Mouse (Mus musculus) CH12.LX (cell line): ENCODE data around the gene Impdh1.

Source experiments
- HCFC1 ChIP-seq: IDR thresholded peaks from 2 replicates; pipeline ENCODE4 v1.6.1; 2012; ENCODE audit warnings: low read depth, mild to moderate bottlenecking, inconsistent platforms, low read length, improper control_type of control experiment
- PAX5 ChIP-seq: IDR thresholded peaks from 2 replicates; pipeline ENCODE4 v1.6.1; 2012; ENCODE audit warnings: low read length, inconsistent platforms, mixed read lengths
- ZKSCAN1 ChIP-seq: IDR thresholded peaks from 2 replicates; pipeline ENCODE4 v1.6.1; 2012; ENCODE audit warnings: low read depth, inconsistent platforms, low read length, improper control_type of control experiment, borderline replicate concordance

DNA sequence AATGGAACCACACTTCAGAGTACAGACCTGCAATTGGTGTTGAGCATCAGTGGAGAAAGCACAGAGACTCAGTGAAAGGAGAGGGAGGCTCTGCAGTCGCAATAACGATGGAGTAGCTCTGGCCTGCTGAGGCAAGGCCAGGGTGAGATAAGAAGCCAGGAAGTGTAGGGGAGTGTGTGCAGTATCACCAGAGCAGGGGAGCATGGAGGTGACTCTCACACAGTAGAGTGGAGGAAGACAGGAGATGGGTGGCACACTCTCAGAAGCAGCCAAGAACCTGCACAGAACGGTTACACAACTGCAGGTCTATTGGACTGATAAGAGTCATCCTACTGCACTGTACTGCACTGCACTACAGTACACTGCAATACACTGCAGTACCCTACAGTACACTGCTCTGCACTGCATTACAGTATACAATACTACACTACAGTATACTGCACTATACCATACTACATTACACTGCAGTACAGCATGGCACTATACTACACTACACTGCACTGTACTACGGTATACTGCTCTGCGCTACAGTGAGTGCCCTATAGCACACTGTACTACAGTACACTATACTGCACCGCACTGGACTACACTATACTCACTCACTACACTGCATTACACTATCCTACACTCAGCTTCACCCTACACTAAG, 13.2 kb upstream of the Impdh1 start:
- TF ChIP-seq PAX5 = no peak
- no peak for TF ChIP-seq ZKSCAN1
- TF ChIP-seq HCFC1 = no peak
